Mouse (Mus musculus) liver, embryonic 13.5 days (tissue): ENCODE measurements around the gene Cdh26. TPM values are rescaled to one million over a fixed set of nuclear protein-coding genes. Genes with fewer than 3 reads are reported as not detected.

Experiments used
- ATAC-seq: fragments of 200-750 bp; cut with Nextera tagmentation; 2 replicates; pipeline ENCODE4 v1.8.0; 2017; ENCODE audit warnings: low read depth, mild to moderate bottlenecking, moderate number of reproducible peaks, moderate library complexity
- DNase-seq: peaks from one replicate; pipeline ENCODE4 v3.0.0; 2022
- H3K27ac ChIP-seq: fragments of 300-500 bp; sonication (generic); 2 replicates; pipeline ENCODE4 v1.5.1; 2015; ENCODE audit warnings: moderate library complexity, mild to moderate bottlenecking, inconsistent platforms
- H3K27me3 ChIP-seq: fragments of 300-500 bp; sonication (generic); 2 replicates; pipeline ENCODE4 v1.6.1; 2015; ENCODE audit warnings: mild to moderate bottlenecking, inconsistent platforms
- H3K36me3 ChIP-seq: fragments of 300-500 bp; sonication (generic); 2 replicates; pipeline ENCODE4 v1.6.1; 2015; ENCODE audit warnings: mild to moderate bottlenecking, inconsistent platforms
- H3K4me1 ChIP-seq: fragments of 300-500 bp; sonication (generic); replicated peaks from 2 replicates; pipeline ENCODE4 v1.6.1; 2015; ENCODE audit warnings: inconsistent platforms
- H3K4me2 ChIP-seq: fragments of 300-500 bp; sonication (generic); 2 replicates; pipeline ENCODE4 v1.6.1; 2015; ENCODE audit warnings: inconsistent platforms, mild to moderate bottlenecking, moderate library complexity
- H3K4me3 ChIP-seq: fragments of 300-500 bp; sonication (generic); replicated peaks from 2 replicates; pipeline ENCODE4 v1.5.1; 2015; ENCODE audit warnings: mild to moderate bottlenecking, inconsistent platforms
- H3K9ac ChIP-seq: fragments of 300-500 bp; sonication (generic); 2 replicates; pipeline ENCODE4 v1.6.1; 2015; ENCODE audit warnings: mild to moderate bottlenecking, inconsistent platforms
- H3K9me3 ChIP-seq: fragments of 300-500 bp; sonication (generic); replicated peaks from 2 replicates; pipeline ENCODE4 v1.6.1; 2016; ENCODE audit warnings: inconsistent platforms
- WGBS: fragments of 180-500 bp; shearing (Covaris S2); methylation state at CpG from one replicate; pipeline ENCODE4 v1.1.7; 2015; ENCODE audit not compliant: insufficient replicate concordance; 5-methylcytosine and 5-hydroxymethylcytosine counted together
- polyA plus RNA-seq: library from polyadenylated mRNA; unstranded; fragments of >200 nt; fragmentation: Nextera tagmentation; extraction: Ambion mirVana; gene quantifications from 2 replicates; pipeline ENCODE4 v1.2.1, GENCODE M21; 2015

The Cdh26 gene
- polyA plus RNA-seq, 1 experiment from 2014 or later = 0.12 TPM

- no peak overlapping the region for H3K9ac ChIP-seq
- H3K4me2 ChIP-seq = no peak overlapping the region
- DNase-seq (no peak), ATAC-seq (no peak)
- 69% methylated on average over 9 of the region's 9 CpGs for WGBS
- H3K27ac ChIP-seq = no peak overlapping the region
- H3K27me3 ChIP-seq = no peaks in the 10 kb centered on the region
- no peaks in the 10 kb centered on the region for H3K9me3 ChIP-seq
- no peak overlapping the region for H3K4me3 ChIP-seq
- no peaks in the 10 kb centered on the region for H3K4me1 ChIP-seq
- H3K36me3 ChIP-seq = no peaks in the 10 kb centered on the region
Measured at GRCm38 (mm10) chr2:178437311-178437710, 7.0 kb downstream of the Cdh26 start.

- WGBS = 71% methylated on average over 4 of the region's 4 CpGs
Measured at GRCm38 (mm10) chr2:178449386-178449785, 19.1 kb downstream of the Cdh26 start.

GRCm38 (mm10) chr2:178450236-178450635 is 19.9 kb downstream of the Cdh26 start:
- Histone ChIP-seq H3K36me3 (no peaks in the 10 kb centered on the region), H3K4me3 (no peak overlapping the region), H3K4me2 (no peak overlapping the region), H3K4me1 (no peaks in the 10 kb centered on the region), H3K9me3 (no peaks in the 10 kb centered on the region), H3K27ac (no peak overlapping the region), H3K27me3 (no peaks in the 10 kb centered on the region), H3K9ac (no peak overlapping the region)
- no peak for ATAC-seq
- WGBS = 24% methylated on average over 2 of the region's 2 CpGs
- no peak for DNase-seq

More at GRCm38 (mm10) chr2:178449386-178449785, 19.1 kb downstream of the Cdh26 start:
- Histone ChIP-seq H3K27me3 (no peaks in the 10 kb centered on the region), H3K27ac (no peak overlapping the region), H3K36me3 (no peaks in the 10 kb centered on the region), H3K9ac (no peak overlapping the region), H3K9me3 (no peaks in the 10 kb centered on the region), H3K4me3 (no peak overlapping the region), H3K4me2 (no peak overlapping the region), H3K4me1 (no peaks in the 10 kb centered on the region)
- no peak for ATAC-seq
- no peak for DNase-seq

- H3K9ac ChIP-seq = no peak overlapping the region
- DNase-seq (no peak), ATAC-seq (no peak)
- no peak overlapping the region for H3K4me2 ChIP-seq
- no peaks in the 10 kb centered on the region for H3K36me3 ChIP-seq
- H3K27me3 ChIP-seq = no peaks in the 10 kb centered on the region
- H3K9me3 ChIP-seq = no peaks in the 10 kb centered on the region
- H3K27ac ChIP-seq = no peak overlapping the region
- no peaks in the 10 kb centered on the region for H3K4me1 ChIP-seq
- 70% methylated on average over 10 of the region's 10 CpGs for WGBS
- H3K4me3 ChIP-seq = no peak overlapping the region
Measured at GRCm38 (mm10) chr2:178450961-178451360, 20.6 kb downstream of the Cdh26 start.

- ATAC-seq = no peak
- Histone ChIP-seq H3K9ac (no peak overlapping the region), H3K27me3 (no peaks in the 10 kb centered on the region), H3K4me1 (no peaks in the 10 kb centered on the region), H3K4me2 (no peak overlapping the region), H3K27ac (0 out of 2 replicates have a peak overlapping the region, but pooled peaks have one; percentile 55), H3K36me3 (no peaks in the 10 kb centered on the region), H3K9me3 (no peaks in the 10 kb centered on the region), H3K4me3 (no peak overlapping the region)
- WGBS = 45% methylated on average over 17 of the region's 17 CpGs
- DNase-seq = no peak
Measured at GRCm38 (mm10) chr2:178454664-178455516, 24.6 kb downstream of the Cdh26 start.

GRCm38 (mm10) chr2:178457414-178457813 is 27.1 kb downstream of the Cdh26 start:
- Histone ChIP-seq H3K4me2 (no peak overlapping the region), H3K9ac (no peak overlapping the region), H3K27ac (no peak overlapping the region), H3K27me3 (no peaks in the 10 kb centered on the region), H3K4me1 (no peaks in the 10 kb centered on the region), H3K4me3 (no peak overlapping the region), H3K36me3 (no peaks in the 10 kb centered on the region), H3K9me3 (no peaks in the 10 kb centered on the region)
- 62% methylated on average over 6 of the region's 6 CpGs for WGBS
- no peak for DNase-seq
- no peak for ATAC-seq

GRCm38 (mm10) chr2:178460353-178460752 is 30.0 kb downstream of the Cdh26 start:
- WGBS = 42% methylated on average over 5 of the region's 5 CpGs
- H3K9ac ChIP-seq = no peak overlapping the region
- H3K36me3 ChIP-seq = no peaks in the 10 kb centered on the region
- ATAC-seq (no peak), DNase-seq (no peak)
- H3K9me3 ChIP-seq = no peaks in the 10 kb centered on the region
- no peak overlapping the region for H3K27ac ChIP-seq
- H3K4me1 ChIP-seq = no peaks in the 10 kb centered on the region
- H3K4me3 ChIP-seq = no peak overlapping the region
- no peaks in the 10 kb centered on the region for H3K27me3 ChIP-seq
- no peak overlapping the region for H3K4me2 ChIP-seq

- Histone ChIP-seq H3K27me3 (no peaks in the 10 kb centered on the region), H3K4me1 (0 out of 2 replicates have a peak, but pooled peaks cover 5% of the 10 kb centered on the region), H3K4me3 (no peak overlapping the region), H3K4me2 (no peak overlapping the region), H3K9me3 (no peaks in the 10 kb centered on the region; the same call in 1 of the 2 replicates), H3K27ac (no peak overlapping the region), H3K9ac (no peak overlapping the region), H3K36me3 (no peaks in the 10 kb centered on the region)
- 57% methylated on average over 17 of the region's 17 CpGs for WGBS
- ATAC-seq = peak; percentile 63
- no peak for DNase-seq
Measured at GRCm38 (mm10) chr2:178471546-178472480, 41.5 kb downstream of the Cdh26 start.

GRCm38 (mm10) chr2:178473916-178474315 is 43.6 kb downstream of the Cdh26 start:
- Histone ChIP-seq H3K9ac (no peak overlapping the region), H3K4me1 (0 out of 2 replicates have a peak, but pooled peaks cover 5% of the 10 kb centered on the region), H3K27ac (no peak overlapping the region), H3K4me3 (no peak overlapping the region), H3K27me3 (no peaks in the 10 kb centered on the region), H3K36me3 (no peaks in the 10 kb centered on the region), H3K9me3 (no peaks in the 10 kb centered on the region; the same call in 1 of the 2 replicates), H3K4me2 (no peak overlapping the region)
- 74% methylated on average over 10 of the region's 10 CpGs for WGBS
- ATAC-seq (no peak), DNase-seq (no peak)

GRCm38 (mm10) chr2:178477228-178477627 is 46.9 kb downstream of the Cdh26 start:
- no peak overlapping the region for H3K9ac ChIP-seq
- WGBS = 62% methylated on average over 2 of the region's 2 CpGs
- H3K36me3 ChIP-seq = no peaks in the 10 kb centered on the region
- H3K9me3 ChIP-seq = no peaks in the 10 kb centered on the region; the same call in 1 of the 2 replicates
- ATAC-seq (no peak), DNase-seq (no peak)
- H3K27me3 ChIP-seq = no peaks in the 10 kb centered on the region
- H3K4me3 ChIP-seq = no peak overlapping the region
- no peak overlapping the region for H3K27ac ChIP-seq
- H3K4me1 ChIP-seq = 0 out of 2 replicates have a peak, but pooled peaks cover under 1% of the 10 kb centered on the region
- H3K4me2 ChIP-seq = no peak overlapping the region

GRCm38 (mm10) chr2:178479011-178479410 is 48.7 kb downstream of the Cdh26 start:
- H3K27ac ChIP-seq = no peak overlapping the region
- DNase-seq (no peak), ATAC-seq (no peak)
- H3K9ac ChIP-seq = no peak overlapping the region
- 69% methylated on average over 2 of the region's 2 CpGs for WGBS
- H3K36me3 ChIP-seq = no peaks in the 10 kb centered on the region
- H3K4me2 ChIP-seq = no peak overlapping the region
- no peaks in the 10 kb centered on the region; the same call in 1 of the 2 replicates for H3K9me3 ChIP-seq
- no peaks in the 10 kb centered on the region for H3K4me1 ChIP-seq
- H3K4me3 ChIP-seq = no peak overlapping the region
- no peaks in the 10 kb centered on the region for H3K27me3 ChIP-seq
